Mouse (Mus musculus): Measurements from ENCODE around the gene Faah. TPM values are rescaled to one million over a fixed set of nuclear protein-coding genes. Genes with fewer than 3 reads are reported as not detected.

The Faah gene
- polyA plus RNA-seq, 1 experiment from 2014 or later = 12.7 TPM

Other genes with a start within 250 kb of the Faah start
- gene Tex38, start 236.9 kb downstream of the Faah start, polyA plus RNA-seq (2015; fragmentation: Nextera tagmentation; extraction: Ambion mirVana) = 0.59 TPM in 1 of 2 replicates, not detected in the other
- 34.6 and 37.5 TPM in 2 replicates for gene Atpaf1, start 233.1 kb downstream of the Faah start, polyA plus RNA-seq (2015; fragmentation: Nextera tagmentation; extraction: Ambion mirVana)
- 5.2 and 5.9 TPM in 2 replicates for gene Mob3c, start 189.8 kb downstream of the Faah start, polyA plus RNA-seq (2015; fragmentation: Nextera tagmentation; extraction: Ambion mirVana)
- 22.1 and 24.8 TPM in 2 replicates for gene Mknk1, start 178.7 kb downstream of the Faah start, polyA plus RNA-seq (2015; fragmentation: Nextera tagmentation; extraction: Ambion mirVana)
- not detected in 2 replicates for gene Kncn, start 133.5 kb downstream of the Faah start, polyA plus RNA-seq (2015; fragmentation: Nextera tagmentation; extraction: Ambion mirVana)
- gene 6430628N08Rik, start 127.3 kb downstream of the Faah start, polyA plus RNA-seq (2015; fragmentation: Nextera tagmentation; extraction: Ambion mirVana) = 0.20 TPM in 1 of 2 replicates, not detected in the other
- gene Dmbx1, start 78.0 kb downstream of the Faah start, polyA plus RNA-seq (2015; fragmentation: Nextera tagmentation; extraction: Ambion mirVana) = 0.23 TPM in 1 of 2 replicates, not detected in the other
- gene Nsun4, start 36.0 kb upstream of the Faah start, polyA plus RNA-seq (2015; fragmentation: Nextera tagmentation; extraction: Ambion mirVana) = 13.3 and 15.0 TPM in 2 replicates
- 423 and 473 TPM in 2 replicates for gene Uqcrh, start 57.1 kb upstream of the Faah start, polyA plus RNA-seq (2015; fragmentation: Nextera tagmentation; extraction: Ambion mirVana)
- 64.5 and 66.3 TPM in 2 replicates for gene Lrrc41, start 57.3 kb upstream of the Faah start, polyA plus RNA-seq (2015; fragmentation: Nextera tagmentation; extraction: Ambion mirVana)
- 21.2 and 23.0 TPM in 2 replicates for gene Rad54l, start 105.8 kb upstream of the Faah start, polyA plus RNA-seq (2015; fragmentation: Nextera tagmentation; extraction: Ambion mirVana)
- gene Pomgnt1, start 105.9 kb upstream of the Faah start, polyA plus RNA-seq (2015; fragmentation: Nextera tagmentation; extraction: Ambion mirVana) = 63.5 and 66.1 TPM in 2 replicates
- 2.4 TPM in 2 replicates for gene Lurap1, start 133.4 kb upstream of the Faah start, polyA plus RNA-seq (2015; fragmentation: Nextera tagmentation; extraction: Ambion mirVana)
- 0.28 TPM in 1 of 2 replicates, not detected in the other for gene Tspan1, start 149.7 kb upstream of the Faah start, polyA plus RNA-seq (2015; fragmentation: Nextera tagmentation; extraction: Ambion mirVana)
- not detected in 2 replicates for gene 1700042G07Rik, start 155.4 kb upstream of the Faah start, polyA plus RNA-seq (2015; fragmentation: Nextera tagmentation; extraction: Ambion mirVana)
- gene Gm49337, start 155.5 kb upstream of the Faah start, polyA plus RNA-seq (2015; fragmentation: Nextera tagmentation; extraction: Ambion mirVana) = not detected in 2 replicates
- gene Pik3r3, start 203.7 kb upstream of the Faah start, polyA plus RNA-seq (2015; fragmentation: Nextera tagmentation; extraction: Ambion mirVana) = 80.2 and 81.1 TPM in 2 replicates